Mouse (Mus musculus): ENCODE results near the gene Tmem30b.

The Tmem30b gene

DNA sequence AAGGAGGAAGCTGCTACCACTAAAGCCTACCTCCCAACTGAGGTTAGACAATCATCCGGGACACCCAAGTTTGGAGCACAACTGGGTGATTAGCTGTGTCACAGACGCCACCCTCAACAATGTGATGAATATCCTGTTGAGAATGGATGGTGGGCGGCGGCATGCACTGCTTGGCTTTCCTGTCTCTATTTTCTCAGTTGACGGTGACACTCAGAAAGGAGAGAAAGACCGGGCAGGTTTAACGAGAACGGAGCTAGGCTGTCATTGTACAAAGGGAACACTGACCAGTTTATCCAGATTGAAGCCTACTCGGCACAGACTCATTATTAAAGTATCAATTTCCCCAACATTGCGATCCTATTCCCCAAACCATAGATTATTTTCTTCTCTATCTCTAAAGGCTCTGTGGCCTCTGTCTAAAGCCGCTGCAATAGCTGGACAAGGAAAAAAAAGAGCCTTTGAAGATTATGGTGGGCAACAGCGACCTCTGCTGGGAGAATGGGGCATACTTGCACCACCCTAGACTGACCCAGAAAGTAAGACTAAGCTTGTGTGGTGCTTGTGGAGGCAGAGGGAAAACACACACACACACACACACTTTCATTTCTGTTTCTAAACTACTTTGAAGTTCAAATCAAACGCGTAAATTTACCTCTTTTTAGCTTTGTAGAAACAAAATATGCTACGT is 29.0 kb downstream of the Tmem30b start:
- peak; percentile 82 for DNase-seq (ENCODE audit: low read depth, low spot score)

DNA sequence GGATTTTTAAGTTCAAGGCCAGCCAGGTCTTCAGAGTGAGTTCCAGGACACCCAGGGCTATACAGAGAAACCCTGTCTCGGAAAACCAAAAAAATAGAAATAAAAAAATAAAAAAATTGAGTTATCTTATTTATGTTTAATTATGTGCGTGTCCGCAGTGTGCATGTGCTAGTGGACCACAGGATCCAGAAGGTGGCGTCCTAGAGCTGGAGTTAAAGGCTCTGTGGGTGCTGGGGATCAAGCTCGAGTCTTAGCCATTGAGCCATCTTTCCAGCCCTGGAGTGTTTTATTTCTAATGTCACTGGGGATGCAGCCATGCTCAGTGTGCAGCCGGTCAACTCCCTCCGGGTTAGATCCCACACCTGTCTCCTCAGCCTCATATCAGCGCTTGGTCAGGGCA is 29.7 kb downstream of the Tmem30b start:
- DNase-seq (ENCODE audit: low read depth, low spot score) = no peak

DNA sequence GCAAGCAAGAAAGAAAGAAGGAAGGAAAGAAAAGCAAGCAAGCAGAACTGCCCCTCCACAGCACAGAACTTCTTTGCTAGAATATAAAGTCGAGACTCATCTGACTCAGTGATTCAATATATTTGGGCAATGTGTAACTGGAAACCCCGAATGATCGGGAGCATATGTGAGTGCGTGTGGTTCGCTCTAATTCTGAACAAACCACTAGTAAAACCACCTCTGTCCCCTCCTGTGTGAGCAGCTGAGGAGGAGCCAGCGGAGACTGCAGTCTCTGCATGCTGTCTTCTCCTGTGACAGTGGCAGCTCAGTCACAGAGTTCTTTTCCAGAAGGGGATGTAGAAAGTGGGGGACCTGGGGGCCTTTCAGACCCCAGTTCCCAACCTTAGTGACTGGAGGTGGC is 31.5 kb downstream of the Tmem30b start:
- DNase-seq (ENCODE audit: low read depth, low spot score) = no peak

DNA sequence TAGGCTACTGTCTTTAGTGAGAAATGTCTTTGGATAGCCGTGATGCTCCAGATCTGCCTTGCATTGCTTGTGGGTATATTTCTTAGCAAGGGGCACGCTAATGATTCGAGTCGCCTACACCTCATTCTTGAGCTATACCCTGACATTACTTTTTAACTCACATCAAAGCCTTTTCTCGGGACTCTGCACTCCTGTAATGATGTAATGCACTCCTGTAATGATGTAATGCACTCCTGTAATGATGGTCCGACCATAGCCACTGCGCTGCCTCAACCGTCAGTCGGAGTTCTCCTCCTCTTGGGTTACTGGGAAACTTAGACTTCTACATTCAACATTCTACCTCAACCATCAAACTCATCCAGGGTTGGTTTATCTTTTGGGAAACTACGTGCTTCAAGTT is 32.2 kb downstream of the Tmem30b start:
- no peak for DNase-seq (ENCODE audit: low read depth, low spot score)

DNA sequence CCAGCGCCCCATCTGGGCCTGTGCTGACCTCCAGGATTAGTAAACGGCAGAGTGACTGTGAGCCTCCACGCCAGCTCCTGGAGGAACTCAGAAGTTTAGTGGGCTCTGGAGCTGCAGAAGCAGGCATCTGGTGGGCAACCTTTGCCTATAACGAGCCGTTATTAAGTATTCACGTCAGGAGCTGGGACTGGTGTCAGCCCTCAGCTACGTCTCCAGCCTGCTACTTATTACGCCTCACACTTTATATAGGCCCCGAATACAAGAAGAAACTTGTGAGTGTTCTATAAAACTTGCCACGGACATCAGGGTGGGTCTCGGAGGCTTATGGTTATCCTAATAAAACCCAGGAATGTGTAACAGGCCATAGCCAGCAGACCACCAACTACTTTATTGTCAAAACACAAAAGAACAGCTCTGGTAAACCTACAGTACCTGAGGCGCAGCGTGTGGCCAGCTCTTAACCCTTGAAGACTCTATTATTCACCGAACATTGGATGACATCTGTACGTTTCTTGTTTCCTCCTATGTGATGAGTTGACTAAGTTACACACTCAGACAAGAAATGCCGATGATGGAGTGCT is 34.6 kb downstream of the Tmem30b start:
- no peak for DNase-seq (ENCODE audit: low read depth, low spot score)

DNA sequence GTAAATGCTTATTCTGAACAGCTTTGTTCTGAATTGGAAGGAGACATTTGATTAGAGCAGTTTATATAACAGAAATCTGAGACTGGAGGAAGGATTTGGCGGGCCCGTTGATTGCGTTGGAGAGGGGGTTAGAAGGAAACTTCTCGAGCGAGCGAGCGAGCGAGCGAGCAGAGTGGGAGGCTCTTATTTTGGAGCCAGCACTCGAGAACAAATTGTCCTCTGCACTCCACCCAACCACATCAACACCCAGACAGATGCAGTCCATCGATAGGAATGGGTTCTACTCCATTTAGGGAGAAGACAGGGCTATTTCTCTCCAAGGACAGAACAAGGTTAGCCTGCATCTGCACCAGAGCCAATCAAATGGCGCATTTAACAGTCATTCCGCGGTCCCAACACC is 39.1 kb downstream of the Tmem30b start:
- DNase-seq (ENCODE audit: low read depth, low spot score) = peak; percentile 85

DNA sequence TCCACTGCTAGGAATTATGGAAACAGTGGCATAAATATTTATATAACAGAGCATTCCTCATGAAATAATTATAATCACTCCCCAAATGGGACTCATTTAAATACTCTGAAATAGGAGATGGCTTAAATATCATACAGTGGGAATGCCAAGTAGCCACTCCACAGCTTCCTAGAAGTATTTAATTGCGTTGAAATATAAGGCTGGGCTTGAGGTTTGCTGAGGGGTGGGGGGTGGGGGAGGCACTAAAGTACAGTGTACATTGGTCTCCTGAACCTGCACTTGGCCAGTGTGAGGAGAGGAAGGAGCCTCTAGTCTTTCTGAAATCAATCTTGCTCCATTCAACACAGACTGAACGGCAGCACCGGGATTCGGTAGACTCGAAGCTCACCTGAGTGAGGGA is 39.5 kb downstream of the Tmem30b start:
- DNase-seq (ENCODE audit: low read depth, low spot score) = no peak

DNA sequence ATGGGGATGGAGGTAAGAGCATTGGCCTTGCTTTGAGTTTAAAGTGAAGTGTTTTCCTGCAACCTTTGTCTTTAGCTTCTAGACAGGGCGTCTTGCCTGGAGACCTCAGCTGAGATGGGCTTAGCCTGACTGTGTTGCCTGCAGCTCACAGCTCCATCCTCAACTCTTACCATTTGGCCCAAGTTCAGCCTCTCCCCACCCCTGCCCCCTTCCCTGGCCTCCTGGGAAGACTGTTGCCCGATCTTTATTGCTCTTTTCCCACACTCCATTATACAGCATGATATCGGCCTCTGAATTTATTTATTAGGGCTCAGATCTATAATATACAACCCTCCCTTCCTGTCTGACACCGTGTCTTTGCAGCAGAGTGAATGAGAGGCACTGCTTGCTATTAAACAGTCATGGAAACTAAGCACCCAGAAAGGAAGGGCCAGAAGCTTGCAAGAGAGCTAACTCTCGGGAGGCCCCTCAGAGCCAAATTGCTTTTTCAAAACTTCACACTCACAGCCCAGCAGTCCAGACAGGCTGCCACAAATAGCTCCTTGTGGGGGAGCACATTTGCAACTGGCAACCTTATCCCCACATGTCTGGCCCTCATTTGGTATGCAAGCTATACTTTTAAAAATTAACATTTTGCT is 45.4 kb downstream of the Tmem30b start:
- peak; percentile 75 for DNase-seq (ENCODE audit: low read depth, low spot score)

DNA sequence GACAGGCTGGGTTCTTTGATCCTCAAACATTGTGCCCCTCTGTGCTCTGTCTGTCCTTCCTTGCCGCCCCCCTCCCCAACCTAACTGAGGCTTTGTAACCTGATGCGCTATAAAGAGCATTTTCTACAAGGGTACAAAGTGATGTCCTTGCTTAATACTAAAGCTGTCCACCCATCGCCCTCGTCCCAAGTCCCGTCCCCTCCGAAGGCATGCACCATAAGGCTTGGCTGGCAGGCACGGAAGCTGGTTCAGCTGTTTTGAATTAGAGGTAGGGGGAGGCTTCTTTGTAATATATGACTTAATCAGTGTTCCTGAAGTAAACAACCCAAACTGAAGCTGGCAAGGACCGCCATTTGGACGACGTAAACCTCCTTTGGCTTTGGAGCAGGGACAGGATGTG is 51.0 kb downstream of the Tmem30b start:
- no peak for DNase-seq (ENCODE audit: low read depth, low spot score)

DNA sequence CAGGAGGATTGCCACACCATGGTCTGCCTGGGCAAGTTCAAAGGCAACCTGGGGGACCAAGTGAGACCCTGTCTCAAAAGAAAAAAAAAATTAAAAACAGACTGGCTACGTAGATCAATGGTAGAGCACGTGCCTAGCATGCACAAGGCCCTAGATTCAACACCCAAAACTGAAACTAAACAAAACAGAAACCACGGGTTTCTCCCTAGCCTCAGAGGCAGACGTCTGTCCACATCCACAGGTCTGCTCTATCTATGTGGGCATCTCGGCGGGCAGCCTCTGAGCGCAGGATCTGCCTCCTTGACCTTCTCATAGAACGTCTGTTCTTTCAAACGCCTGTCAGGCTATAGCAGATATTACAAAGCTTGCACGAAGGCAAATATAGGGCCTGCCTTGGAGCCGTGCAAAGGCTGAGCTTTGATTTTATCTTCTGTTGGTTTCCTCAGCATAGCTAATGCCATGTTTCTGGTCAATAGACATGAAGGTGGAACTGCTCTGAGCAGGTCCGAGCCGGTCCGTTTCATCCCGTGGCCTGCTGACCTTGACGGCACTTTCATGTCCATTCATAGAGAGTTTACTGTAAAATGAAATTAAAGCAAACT is 52.2 kb downstream of the Tmem30b start:
- DNase-seq (ENCODE audit: low read depth, low spot score) = no peak
